Mouse (Mus musculus): ENCODE data around the gene Smyd3.

The Smyd3 gene

DNA sequence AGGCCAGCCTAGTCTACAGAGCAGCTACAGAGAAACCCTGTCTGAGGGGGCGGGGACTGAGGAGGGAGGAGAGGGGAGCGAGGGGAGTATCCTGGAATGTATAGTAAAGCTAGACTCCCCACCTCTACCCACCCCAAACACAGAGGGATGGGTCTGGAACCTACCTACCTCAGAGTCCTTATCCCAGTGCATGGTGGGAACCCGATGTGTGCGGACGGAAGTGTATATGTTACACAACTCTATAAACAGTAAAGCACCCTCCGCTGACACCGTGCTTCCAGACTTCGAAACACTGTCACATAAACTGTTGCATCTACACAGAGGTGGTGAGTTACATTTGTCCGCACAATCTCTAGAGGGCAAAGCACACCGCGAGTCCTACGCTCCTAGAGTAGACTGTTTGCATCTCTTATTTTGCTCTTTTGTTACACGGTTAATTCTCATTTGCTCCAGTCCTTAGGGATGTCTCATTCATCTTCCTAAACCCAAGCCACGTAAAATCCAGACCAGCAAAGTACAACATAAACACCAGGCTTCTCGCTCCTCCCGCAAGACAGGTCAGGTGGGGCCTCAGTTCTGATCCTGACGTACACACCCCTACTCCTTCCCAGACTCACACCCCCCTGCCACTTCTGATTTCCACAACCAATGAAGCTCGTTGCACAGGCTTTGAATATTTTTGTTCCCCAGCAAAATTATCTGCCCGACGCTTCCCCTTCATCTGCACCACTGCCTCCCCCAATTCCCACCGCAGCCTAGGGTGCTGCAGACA is 714 bp downstream of the Smyd3 start:
- peak; percentile 57 for DNase-seq

- peak; percentile 34 for DNase-seq
Observed at GRCm38 (mm10) chr1:179511895-179512294, 5.9 kb downstream of the Smyd3 start.

GRCm38 (mm10) chr1:179510546-179511340 is 7.1 kb downstream of the Smyd3 start:
- DNase-seq: no peak

GRCm38 (mm10) chr1:179506530-179507315 is 11.1 kb downstream of the Smyd3 start:
- DNase-seq: peak; percentile 62

- no peak for DNase-seq
Observed at GRCm38 (mm10) chr1:179502565-179502964, 15.3 kb downstream of the Smyd3 start.

DNA sequence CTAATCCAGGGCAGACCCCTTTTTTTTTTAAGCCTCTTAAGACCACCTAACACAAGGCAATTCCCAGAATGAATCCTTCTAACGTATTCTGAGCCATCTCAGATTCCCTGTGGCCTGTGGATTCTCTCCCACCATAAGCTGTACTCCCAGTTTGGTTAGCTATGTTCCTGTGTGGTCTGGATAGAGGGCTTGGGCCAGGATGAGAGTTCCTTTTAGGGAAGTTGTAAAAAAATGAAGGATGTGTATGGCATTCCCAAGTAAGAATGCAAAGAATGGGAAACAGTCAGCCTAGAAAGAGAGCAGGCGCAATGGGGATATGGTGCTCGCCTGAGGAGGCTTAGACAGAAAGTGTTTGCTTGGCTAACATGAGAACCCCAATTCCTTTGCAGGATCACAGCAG is 18.6 kb downstream of the Smyd3 start:
- DNase-seq: no peak

DNA sequence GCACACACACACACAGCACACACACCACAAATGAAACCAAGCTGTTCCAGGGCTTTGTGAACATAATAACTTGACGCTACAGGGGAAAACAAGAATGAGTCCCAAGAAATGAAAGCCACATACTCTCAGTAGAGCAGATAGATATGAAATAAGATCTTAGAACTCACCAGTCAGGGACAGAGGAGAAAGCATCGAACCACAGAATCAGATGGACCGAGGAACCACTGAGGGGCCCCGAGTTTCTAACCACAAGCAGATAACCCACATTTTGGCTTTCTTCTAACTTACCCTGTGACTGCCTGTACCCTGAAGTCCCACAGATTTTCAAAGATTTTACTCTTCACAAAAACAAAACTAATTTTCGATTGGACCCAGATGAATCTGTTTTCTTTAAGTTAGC is 24.9 kb downstream of the Smyd3 start:
- no peak for DNase-seq

GRCm38 (mm10) chr1:179488520-179488919 is 29.3 kb downstream of the Smyd3 start:
- no peak for DNase-seq

DNA sequence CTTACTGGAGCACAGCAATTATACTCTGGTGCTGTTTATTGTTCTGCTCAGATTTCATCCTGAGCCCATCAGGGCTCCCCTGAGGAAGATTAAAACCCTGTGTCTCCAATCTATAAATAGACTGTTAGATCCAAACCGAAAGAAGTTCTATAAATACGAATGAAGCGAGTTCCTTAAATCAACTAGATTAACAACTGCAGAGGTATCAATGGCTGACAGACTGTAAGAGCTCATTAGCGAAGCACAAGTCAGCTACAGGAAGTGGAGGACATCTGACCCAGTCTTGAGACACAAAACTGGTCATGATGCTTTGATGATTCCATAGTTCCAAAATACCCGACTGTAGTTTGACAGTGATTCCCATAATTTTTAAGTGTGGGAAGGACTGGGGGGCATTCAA is 29.9 kb downstream of the Smyd3 start:
- DNase-seq: no peak

- no peak for DNase-seq
Observed at GRCm38 (mm10) chr1:179487238-179487637, 30.6 kb downstream of the Smyd3 start.

- DNase-seq: no peak
Observed at GRCm38 (mm10) chr1:179485784-179486540, 31.9 kb downstream of the Smyd3 start.

DNA sequence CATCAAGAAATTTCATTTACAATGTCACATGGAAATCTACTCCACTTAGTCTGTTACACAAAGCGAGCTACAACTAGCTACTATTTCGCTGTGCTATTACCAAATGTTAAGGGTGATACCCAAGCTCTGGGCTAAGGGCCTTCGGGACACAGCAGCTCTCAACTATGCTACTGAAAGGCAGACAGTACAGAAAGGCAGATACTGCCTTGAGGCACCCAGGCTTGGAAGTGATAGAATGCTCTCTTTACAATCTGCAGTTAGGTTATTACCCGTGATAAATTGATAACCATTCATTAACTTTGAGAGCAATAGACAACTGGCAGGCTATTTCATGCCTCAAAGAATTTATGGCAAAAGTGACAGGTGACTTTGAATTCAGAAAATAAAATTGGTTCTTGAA is 37.0 kb downstream of the Smyd3 start:
- no peak for DNase-seq

DNA sequence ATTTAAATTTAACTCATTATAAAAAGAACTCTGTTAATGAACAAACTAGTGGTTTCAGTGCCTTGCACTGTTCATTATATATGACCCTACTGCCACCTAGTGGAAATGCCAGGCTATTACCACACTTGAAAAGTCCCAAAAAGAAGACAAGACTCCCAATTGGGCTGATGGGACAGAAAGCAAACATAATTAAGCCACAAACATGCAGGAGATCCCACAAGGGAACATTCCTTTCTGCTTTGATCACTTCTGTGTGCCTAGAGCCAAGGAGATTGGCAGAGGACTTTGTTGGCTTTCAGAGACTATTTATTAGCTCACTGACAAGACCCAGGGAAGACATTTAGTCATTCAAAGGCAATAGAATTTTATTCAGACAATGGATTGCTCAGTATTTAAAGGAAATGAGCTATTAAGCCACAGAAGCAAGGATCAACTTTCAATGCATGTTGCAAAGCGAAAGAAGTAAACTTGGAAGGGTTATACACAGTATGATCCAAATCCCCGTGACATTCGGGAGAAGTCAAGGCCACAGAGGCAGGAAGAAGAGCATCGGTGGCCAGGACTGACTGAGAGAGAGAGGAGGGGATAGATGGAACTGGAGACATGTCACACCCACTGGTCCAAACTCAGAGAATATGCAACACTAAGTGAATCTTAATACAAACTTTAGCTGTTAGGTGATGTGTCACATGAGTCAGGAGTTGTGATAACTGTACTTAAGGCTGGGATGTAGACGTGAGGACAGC is 40.5 kb downstream of the Smyd3 start:
- peak; percentile 47 for DNase-seq

DNA sequence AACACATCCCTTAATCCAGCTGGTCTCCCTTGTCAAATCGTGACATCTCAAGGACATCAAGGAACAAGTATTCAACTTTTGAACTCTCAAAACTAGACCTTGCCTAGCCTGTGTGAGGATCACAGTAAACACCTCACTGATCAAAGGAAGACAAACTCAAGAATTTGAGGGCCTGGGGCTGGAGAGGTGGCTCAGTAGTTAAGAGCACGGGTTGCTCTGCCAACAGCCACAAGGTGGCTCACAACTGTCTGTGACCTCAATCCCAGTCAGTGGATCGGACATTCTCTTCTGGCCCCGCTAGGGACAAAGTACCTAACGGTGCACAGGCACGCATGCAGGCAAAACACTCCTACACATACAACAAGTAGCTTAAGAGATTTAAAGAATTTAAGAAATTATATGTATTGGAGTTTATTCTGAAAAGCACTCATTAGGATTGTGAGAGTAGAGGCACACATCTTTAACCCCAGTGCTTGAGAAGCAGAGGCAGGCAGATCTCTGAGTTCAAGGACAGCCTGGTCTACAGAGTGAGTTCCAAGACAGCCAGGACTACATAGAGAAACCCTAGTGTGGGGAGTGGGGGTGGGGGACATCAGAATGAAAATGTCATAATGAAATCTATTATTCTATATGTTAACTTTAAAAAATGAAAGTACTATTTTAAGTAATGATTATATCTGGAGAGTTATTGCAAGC is 41.2 kb downstream of the Smyd3 start:
- peak; percentile 22 for DNase-seq

GRCm38 (mm10) chr1:179474776-179475175 is 43.1 kb downstream of the Smyd3 start:
- DNase-seq: no peak

- no peak for DNase-seq
Observed at GRCm38 (mm10) chr1:179473920-179474643, 43.8 kb downstream of the Smyd3 start.

DNA sequence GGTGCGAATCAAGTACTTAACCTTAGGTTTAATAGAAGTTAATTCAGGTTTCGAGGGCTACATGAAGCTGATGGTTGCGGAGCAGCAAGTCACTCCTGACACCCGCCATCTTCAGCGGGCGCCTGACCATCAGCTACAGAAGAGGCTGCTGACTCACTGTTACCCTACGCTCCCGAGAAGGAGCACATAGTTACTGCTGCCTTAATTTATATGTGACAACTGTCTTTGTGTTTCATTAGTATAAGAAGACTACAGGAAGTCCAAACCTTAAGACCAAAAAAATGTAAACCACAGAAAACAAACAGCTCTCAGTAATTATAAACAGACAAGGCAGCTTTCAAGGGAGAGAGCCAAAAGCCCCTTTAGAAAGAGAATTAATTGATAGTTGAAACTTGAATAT is 49.9 kb downstream of the Smyd3 start:
- no peak for DNase-seq

- DNase-seq: no peak
Observed at GRCm38 (mm10) chr1:179462376-179462775, 55.5 kb downstream of the Smyd3 start.

DNA sequence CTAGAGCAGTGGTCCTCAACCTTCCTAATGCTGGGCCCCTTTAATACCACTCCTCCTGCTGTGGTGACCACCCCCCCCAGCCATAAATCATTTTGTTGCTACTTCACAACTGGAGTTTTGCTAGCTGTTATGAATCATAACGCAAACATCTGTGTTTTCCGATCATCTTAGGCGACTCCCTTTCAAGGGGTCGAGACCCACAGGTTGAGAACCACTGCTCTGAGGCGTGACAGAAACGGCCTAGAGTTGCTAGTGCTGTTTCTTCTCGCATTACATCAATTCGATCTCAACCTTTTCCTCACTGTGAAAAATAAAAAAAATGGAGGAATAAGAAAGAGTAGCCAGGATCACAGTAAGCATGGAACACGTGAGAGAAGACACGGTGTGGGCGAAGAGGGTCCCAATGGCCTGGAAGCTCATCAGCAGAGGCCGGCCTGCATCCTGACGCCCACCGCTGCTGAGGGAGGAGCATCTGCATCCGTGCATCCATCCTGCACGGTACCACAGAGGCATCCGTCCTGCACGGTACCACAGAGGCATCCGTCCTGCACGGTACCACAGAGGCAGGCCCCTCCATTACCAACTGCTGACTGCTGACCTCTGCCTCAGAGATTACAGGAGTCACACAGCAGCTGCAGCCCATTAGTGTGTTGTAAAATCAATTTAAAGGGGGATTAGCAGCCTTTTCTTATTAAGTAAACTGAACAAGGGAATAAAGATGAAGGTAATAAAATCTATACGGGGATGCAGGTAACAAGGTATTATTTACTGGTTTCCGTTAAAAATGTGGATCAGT is 56.6 kb downstream of the Smyd3 start:
- no peak for DNase-seq

DNA sequence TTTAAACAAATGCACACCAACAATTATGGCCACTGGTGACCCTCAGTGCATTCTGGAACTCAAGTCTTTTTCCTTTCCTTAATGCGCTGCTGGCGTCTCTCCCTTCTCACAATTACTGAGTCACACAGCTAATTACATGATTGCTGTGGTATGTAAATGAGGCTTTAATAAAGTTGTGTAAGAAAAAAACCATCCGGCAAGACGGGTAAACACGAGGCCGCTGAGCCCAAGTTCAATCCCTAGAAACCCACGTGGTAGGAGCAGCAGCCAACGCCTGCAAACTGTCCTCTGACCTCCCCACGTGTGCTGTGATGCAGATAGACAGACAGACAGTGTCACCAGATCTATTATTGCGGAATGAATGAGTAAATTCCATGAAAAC is 58.9 kb downstream of the Smyd3 start:
- DNase-seq: no peak

Data from thymus, postnatal 4 days (tissue).